Mouse (Mus musculus): Measurements from ENCODE around the gene Cdk14.

- no peak for TF ChIP-seq CTCF (IDR thresholded peaks at IDR 0.05; ENCODE audit: insufficient read depth, low read depth, low read length)
- TF ChIP-seq POLR2A (IDR thresholded peaks at IDR 0.05; ENCODE audit: insufficient read depth, low read depth, low read length) = no peak
Measured at GRCm38 (mm10) chr5:5419253-5419652, 859 bp downstream of the Cdk14 start.

Data from olfactory bulb, adult 2 months (tissue).